In the genomic region with DNA sequence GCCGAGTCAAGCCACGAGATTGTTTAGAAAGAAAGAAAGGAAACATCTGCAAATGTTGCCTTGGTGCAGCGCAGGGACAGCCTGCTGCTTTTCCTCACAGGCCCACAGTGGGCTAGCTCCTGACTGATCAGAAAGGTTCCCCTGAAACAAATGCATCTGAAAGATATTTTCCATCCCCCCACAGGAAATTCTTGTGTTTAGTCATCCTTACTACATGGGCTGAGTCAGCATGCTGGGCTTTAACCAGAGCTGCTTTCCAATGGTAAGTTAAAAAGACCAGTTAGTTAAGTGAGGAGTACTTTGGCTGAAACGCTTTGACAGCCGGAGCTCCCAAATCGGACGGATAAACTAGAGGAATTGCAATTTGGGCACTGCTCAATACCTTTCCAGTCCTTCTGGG, we compare ENCODE assay signal across 24 mouse cellular contexts.
A peak's percentile ranks its signal among the peaks of the same experiment; 100 is the strongest.
DNase-seq lines count a peak whose midpoint lies in the region; ATAC-seq and TF ChIP-seq lines count a peak whose summit lies in the region.
"Had no signal": no experiment of that assay in that cellular context is flagged by ENCODE, and none has a peak within 500 bp of the region (broad histone marks: within the 10 kb centered on the region; RNA-seq: fewer than 3 reads in every experiment).

No protein-coding gene starts in this region.

- no peak for TF ChIP-seq CTCF in embryonic fibroblast, embryonic 13.5 days (IDR thresholded peaks at IDR 0.05; ENCODE audit: borderline replicate concordance, insufficient read depth, low read length)

- no peaks in the 10 kb centered on the region for H3K9me3 ChIP-seq in kidney, embryonic 16.5 days (ENCODE audit: low read length)
- H3K9me3 ChIP-seq: embryonic facial prominence, embryonic 12.5 days; forebrain, embryonic 13.5 days; heart, embryonic 15.5 days; limb, embryonic 13.5 days; liver, embryonic 12.5 days; neural tube, embryonic 15.5 days had no signal

- H3K4me1 ChIP-seq in kidney, embryonic 16.5 days (ENCODE audit: insufficient read depth, low read length): peaks cover 13% of the 10 kb centered on the region; the same call in 1 of the 2 replicates
- H3K4me1 ChIP-seq in embryonic fibroblast, embryonic 13.5 days (ENCODE audit: control insufficient read depth, insufficient read depth, low read length): peaks cover 10% of the 10 kb centered on the region
- H3K4me1 ChIP-seq: embryonic facial prominence, embryonic 12.5 days; forebrain, embryonic 13.5 days; heart, embryonic 15.5 days; liver, embryonic 12.5 days; neural tube, embryonic 15.5 days had no signal

- no peak overlapping the region for H3K9ac ChIP-seq in kidney, embryonic 16.5 days (replicated peaks; ENCODE audit: low read length)
- H3K9ac ChIP-seq: embryonic facial prominence, embryonic 12.5 days; forebrain, embryonic 13.5 days; heart, embryonic 15.5 days; limb, embryonic 13.5 days; liver, embryonic 12.5 days; neural tube, embryonic 15.5 days had no signal

- peaks cover 5% of the 10 kb centered on the region; the same call in 1 of the 2 replicates for H3K27me3 ChIP-seq in kidney, embryonic 16.5 days (ENCODE audit: insufficient read depth, low read length)
- H3K27me3 ChIP-seq: embryonic facial prominence, embryonic 12.5 days; forebrain, embryonic 13.5 days; heart, embryonic 15.5 days; neural tube, embryonic 15.5 days had no signal

- no peaks in the 10 kb centered on the region for H3K36me3 ChIP-seq in kidney, embryonic 16.5 days (ENCODE audit: insufficient read depth, low read length)
- H3K36me3 ChIP-seq: embryonic facial prominence, embryonic 12.5 days; heart, embryonic 15.5 days; limb, embryonic 13.5 days; liver, embryonic 12.5 days; neural tube, embryonic 15.5 days had no signal

- H3K4me3 ChIP-seq in kidney, embryonic 16.5 days (ENCODE audit: low read length): no peak overlapping the region
- H3K4me3 ChIP-seq in embryonic fibroblast, embryonic 13.5 days (ENCODE audit: insufficient read depth, low read length): no peak overlapping the region
- H3K4me3 ChIP-seq: embryonic facial prominence, embryonic 12.5 days; forebrain, embryonic 13.5 days; heart, embryonic 15.5 days; limb, embryonic 13.5 days; liver, embryonic 12.5 days; neural tube, embryonic 15.5 days had no signal

- peak; percentile 90 for DNase-seq in heart, adult 11 months
- no peak for DNase-seq in heart, postnatal 4 days
- no peak for DNase-seq in kidney, postnatal 10 days
- no peak for DNase-seq in left cerebral cortex, adult 8-10 months (ENCODE audit: low spot score in 2 of 2)
- DNase-seq in cerebellum, adult 9-10 months: no peak
- DNase-seq: adrenal gland, adult 2 months; cerebellum, adult 11-12 months; cerebellum, postnatal 14 days; layer of hippocampus, postnatal 36 days; lung, adult 18-20 months; lung, postnatal 10 days; right cerebral cortex, adult 18-20 months; thymus, adult 18-20 months; thymus, postnatal 4 days had no signal

- peak overlapping the region; percentile 71; the same call in 1 of the 2 replicates for H3K27ac ChIP-seq in kidney, embryonic 16.5 days (ENCODE audit: low read length)
- H3K27ac ChIP-seq in embryonic fibroblast, embryonic 13.5 days (ENCODE audit: insufficient read depth, low read length): peak overlapping the region; percentile 93
- H3K27ac ChIP-seq: embryonic facial prominence, embryonic 12.5 days; forebrain, embryonic 13.5 days; heart, embryonic 15.5 days; limb, embryonic 13.5 days; liver, embryonic 12.5 days; neural tube, embryonic 15.5 days had no signal

- WGBS in kidney, embryonic 16.5 days: 72% methylated on average over 7 of the region's 7 CpGs

- H3K4me2 ChIP-seq in kidney, embryonic 16.5 days (replicated peaks; ENCODE audit: low read depth, low read length): no peak overlapping the region
- H3K4me2 ChIP-seq: embryonic facial prominence, embryonic 12.5 days; forebrain, embryonic 13.5 days; heart, embryonic 15.5 days; limb, embryonic 13.5 days; liver, embryonic 12.5 days; midbrain, embryonic 11.5 days; neural tube, embryonic 15.5 days had no signal

- no peak for TF ChIP-seq POLR2A in embryonic fibroblast, embryonic 13.5 days (IDR thresholded peaks at IDR 0.05; ENCODE audit: low read depth, low read length)

- peak; percentile 19 for ATAC-seq in kidney, embryonic 16.5 days (ENCODE audit: low FRiP score, low TSS enrichment)
- ATAC-seq: forebrain, embryonic 13.5 days; intestine, postnatal 0 days; liver, embryonic 12.5 days had no signal
